Mouse (Mus musculus) lung, postnatal 0 days (tissue): ENCODE measurements around the gene Snx17. TPM values are rescaled to one million over a fixed set of nuclear protein-coding genes. Genes with fewer than 3 reads are reported as not detected.

Source experiments
- ATAC-seq: fragments of 200-750 bp; cut with Nextera tagmentation; 2 replicates; pipeline ENCODE4 v1.8.0; 2017; ENCODE audit warnings: moderate library complexity
- DNase-seq: peaks from one replicate; pipeline ENCODE4 v3.0.0-alpha.2; 2016; ENCODE audit warnings: low spot score
- H3K27ac ChIP-seq: fragments of 300-500 bp; sonication (generic); 2 replicates; pipeline ENCODE4 v1.5.1; 2014; ENCODE audit warnings: antibody characterized with exemption, mild to moderate bottlenecking, low read length, mixed read lengths
- H3K27me3 ChIP-seq: fragments of 300-500 bp; sonication (generic); replicated peaks from 2 replicates; pipeline ENCODE4 v1.6.1; 2014; ENCODE audit warnings: low read length, mixed read lengths; ENCODE audit not compliant: insufficient read depth
- H3K36me3 ChIP-seq: fragments of 300-500 bp; sonication (generic); 2 replicates; pipeline ENCODE4 v1.6.1; 2014; ENCODE audit warnings: low read length, mixed read lengths; ENCODE audit not compliant: insufficient read depth
- H3K4me1 ChIP-seq: fragments of 300-500 bp; sonication (generic); 2 replicates; pipeline ENCODE4 v1.6.1; 2014; ENCODE audit warnings: antibody characterized with exemption, low read depth, low read length, mixed read lengths; ENCODE audit not compliant: insufficient read depth
- H3K4me2 ChIP-seq: fragments of 300-500 bp; sonication (generic); replicated peaks from 2 replicates; pipeline ENCODE4 v1.6.1; 2014; ENCODE audit warnings: low read depth, mild to moderate bottlenecking, low read length, moderate library complexity, mixed read lengths
- H3K4me3 ChIP-seq: fragments of 300-500 bp; sonication (generic); 2 replicates; pipeline ENCODE4 v1.5.1; 2014; ENCODE audit warnings: low read depth, low read length
- H3K9ac ChIP-seq: fragments of 300-500 bp; sonication (generic); replicated peaks from 2 replicates; pipeline ENCODE4 v1.6.1; 2014; ENCODE audit warnings: low read depth, mild to moderate bottlenecking
- H3K9me3 ChIP-seq: fragments of 300-500 bp; sonication (generic); 2 replicates; pipeline ENCODE4 v1.6.1; 2016; ENCODE audit warnings: low read length, mixed read lengths
- CTCF ChIP-seq: IDR thresholded peaks from 2 replicates; pipeline ENCODE4 v1.5.1; 2016; ENCODE audit warnings: antibody characterized with exemption, mild to moderate bottlenecking
- EP300 ChIP-seq: IDR thresholded peaks from 2 replicates; pipeline ENCODE4 v1.6.1; 2016; ENCODE audit warnings: antibody characterized with exemption, mild to moderate bottlenecking, control low read depth
- WGBS: fragments of 180-500 bp; shearing (Covaris S2); extraction: QIAGEN DNeasy Blood & Tissue Kit; methylation state at CpG from one replicate; pipeline ENCODE4 v1.1.7; 2014; 5-methylcytosine and 5-hydroxymethylcytosine counted together
- polyA plus RNA-seq: library from polyadenylated mRNA; unstranded; fragments of >200 nt; fragmentation: Nextera tagmentation; extraction: Ambion mirVana; gene quantifications from 2 replicates; pipeline ENCODE4 v1.2.1, GENCODE M21; 2015

Snx17 gene
- polyA plus RNA-seq, 1 experiment from 2014 or later, result 103 TPM

DNA sequence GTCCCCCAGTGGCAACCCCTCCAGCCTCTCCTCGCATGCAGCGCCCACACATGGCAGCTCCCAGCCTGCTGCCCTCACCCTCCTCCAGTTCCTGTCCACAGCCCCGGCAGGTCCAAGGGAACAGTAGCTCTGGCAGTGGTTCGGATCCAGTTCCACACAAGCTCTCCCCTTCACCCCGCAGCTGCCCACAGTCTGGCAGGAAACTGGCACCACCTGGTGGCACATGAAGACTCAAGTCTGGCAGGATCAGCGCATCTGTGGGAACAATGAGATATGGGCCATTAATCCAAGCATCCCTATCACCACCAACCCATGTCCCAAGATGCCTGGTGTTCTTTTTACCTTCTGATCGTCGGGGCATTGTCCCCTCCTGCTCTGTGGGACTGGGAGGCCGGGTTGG is 6.9 kb downstream of the Snx17 start:
- H3K4me2 ChIP-seq, result no peak overlapping the region
- no peak for ATAC-seq
- TF ChIP-seq CTCF (peak; percentile 47), EP300 (no peak)
- peaks cover 55% of the 10 kb centered on the region for H3K36me3 ChIP-seq
- no peaks in the 10 kb centered on the region for H3K9me3 ChIP-seq
- no peak for DNase-seq
- whole genome bisulfite sequencing, result 72% methylated on average over 9 of the region's 9 CpGs
- H3K9ac ChIP-seq, result no peak overlapping the region
- H3K27ac ChIP-seq, result no peak overlapping the region
- H3K27me3 ChIP-seq, result no peaks in the 10 kb centered on the region
- peaks cover 12% of the 10 kb centered on the region; the same call in 1 of the 2 replicates for H3K4me1 ChIP-seq
- no peak overlapping the region for H3K4me3 ChIP-seq

DNA sequence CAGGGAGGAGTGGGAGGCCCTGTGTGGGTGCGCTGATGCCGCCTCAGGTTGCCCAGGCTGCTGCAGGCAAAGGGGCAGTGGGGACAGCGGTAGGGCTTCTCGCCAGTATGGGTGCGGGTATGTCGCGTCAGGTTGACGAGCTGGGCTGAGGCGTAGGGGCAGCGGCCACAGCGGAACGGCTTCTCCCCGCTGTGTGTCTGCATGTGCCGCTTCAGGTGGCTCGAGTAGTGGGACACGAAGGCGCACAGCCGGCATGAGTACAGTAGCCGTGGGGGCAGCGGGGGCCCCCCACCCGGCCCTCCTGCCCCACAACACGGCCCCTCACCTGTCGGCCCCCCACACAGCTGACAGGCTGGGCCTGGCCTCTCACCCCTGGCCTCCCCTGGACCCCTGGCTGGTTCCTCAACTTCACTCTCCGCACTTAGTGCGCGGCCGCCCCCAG is 7.3 kb downstream of the Snx17 start:
- TF ChIP-seq EP300 (no peak), CTCF (no peak)
- no peak overlapping the region for H3K4me2 ChIP-seq
- peak overlapping the region; percentile 51; the same call in 1 of the 2 replicates for H3K9ac ChIP-seq
- no peaks in the 10 kb centered on the region for H3K27me3 ChIP-seq
- peaks cover 59% of the 10 kb centered on the region for H3K36me3 ChIP-seq
- ATAC-seq (no peak), DNase-seq (no peak)
- no peaks in the 10 kb centered on the region for H3K9me3 ChIP-seq
- WGBS, result 89% methylated on average over 27 of the region's 27 CpGs
- H3K27ac ChIP-seq, result no peak overlapping the region
- peaks cover 12% of the 10 kb centered on the region; the same call in 1 of the 2 replicates for H3K4me1 ChIP-seq
- no peak overlapping the region for H3K4me3 ChIP-seq

DNA sequence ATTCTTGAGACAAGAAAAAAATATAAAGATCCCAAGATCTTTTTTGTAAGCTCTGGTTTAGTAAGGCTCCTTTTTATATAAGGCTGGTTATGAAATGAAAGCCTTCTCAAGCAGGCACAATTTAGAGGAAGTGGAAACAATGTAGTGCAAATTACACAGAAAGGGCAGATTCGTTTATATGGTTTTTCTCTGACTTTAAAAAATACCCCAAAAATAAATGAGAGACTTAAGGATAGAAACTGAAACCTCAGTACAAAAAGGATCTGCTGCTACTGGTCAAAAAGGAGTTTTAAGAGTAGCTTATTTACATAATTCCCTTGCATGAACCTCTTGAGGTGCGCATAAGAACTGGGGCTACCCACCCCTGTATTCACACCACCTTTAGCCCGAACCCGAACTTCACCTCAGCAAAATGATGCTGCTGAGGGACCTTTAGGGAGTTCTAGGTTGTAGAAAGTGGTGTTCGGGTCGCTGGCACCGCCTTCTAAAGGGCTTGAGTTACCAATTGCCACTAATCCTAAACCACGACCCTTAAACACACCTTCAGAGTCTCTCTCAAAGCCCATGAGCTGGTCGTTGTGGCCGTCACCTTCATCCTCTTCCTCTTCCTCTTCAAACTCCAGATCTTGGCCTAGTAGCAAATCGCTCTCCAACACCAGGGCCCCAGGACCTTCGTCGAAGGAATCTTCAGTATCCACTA is 8.2 kb downstream of the Snx17 start:
- H3K27me3 ChIP-seq, result no peaks in the 10 kb centered on the region
- peaks cover 12% of the 10 kb centered on the region; the same call in 1 of the 2 replicates for H3K4me1 ChIP-seq
- no peak for TF ChIP-seq EP300
- TF ChIP-seq CTCF, result no peak
- no peak for DNase-seq
- peaks cover 56% of the 10 kb centered on the region for H3K36me3 ChIP-seq
- peak overlapping the region; percentile 51 for H3K9ac ChIP-seq
- H3K4me2 ChIP-seq, result peak overlapping the region; percentile 78
- H3K27ac ChIP-seq, result peak overlapping the region; percentile 67
- ATAC-seq, result no peak
- H3K9me3 ChIP-seq, result no peaks in the 10 kb centered on the region
- peak overlapping the region; percentile 86 for H3K4me3 ChIP-seq
- 10% methylated on average over 13 of the region's 13 CpGs for WGBS

DNA sequence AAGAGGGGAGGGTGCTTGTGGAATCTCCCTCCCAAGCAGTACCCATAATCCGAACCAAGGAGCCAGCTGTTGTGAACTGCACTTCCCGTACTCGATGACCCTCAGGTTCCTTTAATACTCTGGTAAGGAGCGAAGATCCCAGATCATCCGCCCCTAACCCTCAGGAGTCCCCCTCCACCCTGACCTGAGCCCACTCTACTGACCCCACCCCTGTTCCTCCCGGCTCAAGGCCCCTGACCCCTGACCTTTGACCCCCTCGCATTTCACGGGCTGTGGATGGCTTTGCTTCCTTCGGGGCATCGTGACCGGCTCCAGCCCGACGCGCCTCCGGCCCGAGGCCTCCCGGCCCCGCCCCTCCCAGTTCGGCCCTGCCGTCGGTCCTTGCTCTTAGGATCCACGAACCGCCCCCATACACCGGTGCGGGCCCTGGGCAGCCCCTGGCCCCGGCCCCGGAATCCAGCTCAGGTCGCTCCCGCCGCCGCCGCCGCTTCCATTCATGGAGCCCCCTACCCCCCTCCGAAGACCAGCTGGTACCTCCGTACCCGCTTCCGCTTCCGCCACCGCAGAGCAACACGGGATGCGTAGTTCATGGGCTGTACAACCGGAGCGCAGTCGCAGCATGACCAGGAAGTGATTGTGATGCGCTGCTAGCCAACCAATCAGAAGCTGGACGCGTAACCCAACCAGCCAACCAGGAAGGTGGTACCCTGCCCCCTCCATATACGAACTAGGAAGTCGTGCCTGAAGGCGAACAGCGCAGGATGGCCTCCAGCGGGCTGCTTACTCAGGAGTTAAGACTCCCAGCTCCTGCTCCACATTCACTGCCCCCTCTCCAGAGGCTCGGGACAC is 8.9 kb downstream of the Snx17 start, which contains the start of gene Zfp513:
Gene Zfp513 (minus strand): TSS at position 562 of the 849 bp plus-strand sequence.
- H3K9me3 ChIP-seq, result no peaks in the 10 kb centered on the region
- H3K4me1 ChIP-seq, result peaks cover 12% of the 10 kb centered on the region; the same call in 1 of the 2 replicates
- peaks cover 56% of the 10 kb centered on the region for H3K36me3 ChIP-seq
- H3K27me3 ChIP-seq, result no peaks in the 10 kb centered on the region
- ATAC-seq (peak; percentile 98), DNase-seq (peak; percentile 100)
- TF ChIP-seq CTCF, result no peak
- TF ChIP-seq EP300, result peak; percentile 28; the same call in 1 of the 2 replicates
- H3K9ac ChIP-seq, result peak within 1 kb of the TSS; percentile 51
- WGBS, result 1% methylated on average over 50 of the region's 53 CpGs
- H3K4me3 ChIP-seq, result peak within 1 kb of the TSS; percentile 86
- H3K4me2 ChIP-seq, result peak within 1 kb of the TSS; percentile 78
- H3K27ac ChIP-seq, result peak within 1 kb of the TSS; percentile 85

DNA sequence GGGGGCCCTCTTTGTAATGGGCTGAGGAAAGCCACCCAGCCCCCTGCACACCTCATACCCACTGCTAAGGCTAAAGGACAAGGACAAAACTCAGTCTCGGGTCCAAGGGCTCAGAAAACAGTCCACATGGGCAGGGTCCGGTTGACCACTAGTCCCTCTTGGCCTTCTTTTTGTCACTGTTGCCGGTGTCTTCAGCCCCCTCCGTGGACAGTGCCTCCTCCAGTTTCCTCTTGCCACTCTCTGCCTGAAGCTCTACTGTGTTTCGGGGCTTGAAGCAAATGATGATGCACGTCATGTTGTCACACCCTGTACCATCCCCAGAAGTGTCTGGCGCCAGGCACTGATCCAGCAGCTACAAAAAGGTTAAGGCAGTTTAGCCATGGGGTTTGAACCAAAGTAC is 9.9 kb downstream of the Snx17 start:
- H3K36me3 ChIP-seq, result peaks cover 47% of the 10 kb centered on the region
- no peak for DNase-seq
- H3K4me2 ChIP-seq, result peak overlapping the region; percentile 71
- H3K4me3 ChIP-seq, result no peak overlapping the region
- H3K27ac ChIP-seq, result peak overlapping the region; percentile 85
- no peak for TF ChIP-seq CTCF
- TF ChIP-seq EP300, result no peak
- WGBS, result 86% methylated on average over 7 of the region's 7 CpGs
- H3K27me3 ChIP-seq, result no peaks in the 10 kb centered on the region
- H3K9me3 ChIP-seq, result no peaks in the 10 kb centered on the region
- no peak overlapping the region; the same call in 1 of the 2 replicates for H3K9ac ChIP-seq
- peaks cover 12% of the 10 kb centered on the region; the same call in 1 of the 2 replicates for H3K4me1 ChIP-seq
- no peak for ATAC-seq

DNA sequence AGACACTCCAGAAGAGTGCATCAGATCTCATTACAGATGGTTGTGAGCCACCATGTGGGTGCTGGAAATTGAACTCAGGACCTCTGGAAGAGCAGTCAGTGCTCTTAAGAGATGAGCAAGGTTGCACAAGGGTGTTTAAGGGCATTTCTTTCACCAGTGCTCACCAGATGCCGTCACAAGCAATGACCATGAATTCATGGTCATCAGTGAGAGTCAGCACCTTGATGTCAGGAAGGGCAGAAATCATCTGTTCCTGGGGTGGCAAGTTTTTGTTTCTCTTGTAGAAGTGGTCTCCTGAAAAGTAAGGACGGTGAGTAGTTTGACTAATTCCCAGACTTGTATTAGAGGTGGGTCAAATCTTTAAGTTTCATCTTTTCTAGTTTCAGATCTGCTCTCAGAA is 10.8 kb downstream of the Snx17 start:
- no peaks in the 10 kb centered on the region for H3K9me3 ChIP-seq
- WGBS, result 91% methylated on average over 2 of the region's 2 CpGs
- H3K27ac ChIP-seq, result no peak overlapping the region
- no peak overlapping the region for H3K4me2 ChIP-seq
- TF ChIP-seq CTCF, result no peak
- no peak for TF ChIP-seq EP300
- no peak overlapping the region for H3K9ac ChIP-seq
- peaks cover 12% of the 10 kb centered on the region; the same call in 1 of the 2 replicates for H3K4me1 ChIP-seq
- ATAC-seq (no peak), DNase-seq (no peak)
- no peak overlapping the region for H3K4me3 ChIP-seq
- peaks cover 38% of the 10 kb centered on the region; the same call in 1 of the 2 replicates for H3K36me3 ChIP-seq
- H3K27me3 ChIP-seq, result no peaks in the 10 kb centered on the region
